Mouse (Mus musculus): ENCODE results near the gene Ankar. TPM values are rescaled to one million over a fixed set of nuclear protein-coding genes. Genes with fewer than 3 reads are reported as not detected.

Ankar gene
- polyA plus RNA-seq, 1 experiment from 2014 or later: not detected

GRCm38 (mm10) chr1:72710753-72711653, 10.6 kb upstream of the Ankar start, which contains the start of gene Rpl37a:
TSS of gene Rpl37a (plus strand) at chr1:72711290.
- peak within 1 kb of the TSS; percentile 81 for H3K4me2 ChIP-seq
- peak within 1 kb of the TSS; percentile 82 for H3K4me3 ChIP-seq (replicated peaks)
- H3K36me3 ChIP-seq (replicated peaks): peaks cover 35% of the 10 kb centered on the region
- no peaks in the 10 kb centered on the region for H3K27me3 ChIP-seq
- H3K9me3 ChIP-seq (replicated peaks): no peaks in the 10 kb centered on the region
- peak; percentile 86 for ATAC-seq (ENCODE audit: insufficient read depth)
- H3K4me1 ChIP-seq (replicated peaks): peaks cover 31% of the 10 kb centered on the region
- H3K9ac ChIP-seq: peak within 1 kb of the TSS; percentile 83
- H3K27ac ChIP-seq (replicated peaks): peak within 1 kb of the TSS; percentile 86
- 2% methylated on average over 68 of the region's 68 CpGs for WGBS (ENCODE audit: insufficient replicate concordance)

- H3K4me3 ChIP-seq (replicated peaks): no peak overlapping the region
- no peak overlapping the region for H3K27ac ChIP-seq (replicated peaks)
- no peak overlapping the region for H3K9ac ChIP-seq
- H3K36me3 ChIP-seq (replicated peaks): peaks cover under 1% of the 10 kb centered on the region; the same call in 1 of the 2 replicates
- 26% methylated on average over 4 of the region's 4 CpGs for WGBS (ENCODE audit: insufficient replicate concordance)
- ATAC-seq (ENCODE audit: insufficient read depth): no peak
- H3K9me3 ChIP-seq (replicated peaks): no peaks in the 10 kb centered on the region
- H3K27me3 ChIP-seq: no peaks in the 10 kb centered on the region
- no peak overlapping the region for H3K4me2 ChIP-seq
- H3K4me1 ChIP-seq (replicated peaks): peaks cover 19% of the 10 kb centered on the region
These were observed 7.1 kb upstream of the Ankar start for GRCm38 (mm10) chr1:72707525-72707924.

- no peak overlapping the region for H3K4me2 ChIP-seq
- no peak overlapping the region for H3K9ac ChIP-seq
- no peak overlapping the region for H3K4me3 ChIP-seq (replicated peaks)
- no peak for ATAC-seq (ENCODE audit: insufficient read depth)
- H3K27me3 ChIP-seq: no peaks in the 10 kb centered on the region
- WGBS (ENCODE audit: insufficient replicate concordance): 65% methylated on average over 4 of the region's 4 CpGs
- H3K9me3 ChIP-seq (replicated peaks): no peaks in the 10 kb centered on the region
- H3K36me3 ChIP-seq (replicated peaks): no peaks in the 10 kb centered on the region
- no peaks in the 10 kb centered on the region for H3K4me1 ChIP-seq (replicated peaks)
- no peak overlapping the region for H3K27ac ChIP-seq (replicated peaks)
These were observed 1.7 kb downstream of the Ankar start for GRCm38 (mm10) chr1:72698651-72699050.

GRCm38 (mm10) chr1:72696256-72696655, 4.1 kb downstream of the Ankar start:
- no peaks in the 10 kb centered on the region for H3K27me3 ChIP-seq
- 40% methylated on average over 3 of the region's 3 CpGs for WGBS (ENCODE audit: insufficient replicate concordance)
- H3K36me3 ChIP-seq (replicated peaks): no peaks in the 10 kb centered on the region
- no peaks in the 10 kb centered on the region for H3K4me1 ChIP-seq (replicated peaks)
- no peak for ATAC-seq (ENCODE audit: insufficient read depth)
- H3K27ac ChIP-seq (replicated peaks): no peak overlapping the region
- no peak overlapping the region for H3K4me3 ChIP-seq (replicated peaks)
- H3K9me3 ChIP-seq (replicated peaks): no peaks in the 10 kb centered on the region
- H3K4me2 ChIP-seq: no peak overlapping the region
- H3K9ac ChIP-seq: no peak overlapping the region

GRCm38 (mm10) chr1:72673070-72673469, 27.3 kb downstream of the Ankar start:
- Histone ChIP-seq H3K27me3 (no peaks in the 10 kb centered on the region), H3K4me1 (replicated peaks) (no peaks in the 10 kb centered on the region), H3K36me3 (replicated peaks) (no peaks in the 10 kb centered on the region), H3K9me3 (replicated peaks) (no peaks in the 10 kb centered on the region), H3K9ac (no peak overlapping the region), H3K4me2 (no peak overlapping the region), H3K27ac (replicated peaks) (no peak overlapping the region), H3K4me3 (replicated peaks) (no peak overlapping the region)
- 60% methylated on average over 3 of the region's 3 CpGs for WGBS (ENCODE audit: insufficient replicate concordance)
- ATAC-seq (ENCODE audit: insufficient read depth): no peak

GRCm38 (mm10) chr1:72640658-72641410, 59.5 kb downstream of the Ankar start:
- Histone ChIP-seq H3K4me2 (peak overlapping the region; percentile 54), H3K4me1 (replicated peaks) (no peaks in the 10 kb centered on the region; the same call in 1 of the 2 replicates), H3K4me3 (replicated peaks) (0 out of 2 replicates have a peak overlapping the region, but pooled peaks have one; percentile 25), H3K36me3 (replicated peaks) (no peaks in the 10 kb centered on the region), H3K9ac (no peak overlapping the region), H3K9me3 (replicated peaks) (no peaks in the 10 kb centered on the region), H3K27ac (replicated peaks) (no peak overlapping the region), H3K27me3 (no peaks in the 10 kb centered on the region)
- ATAC-seq (ENCODE audit: insufficient read depth): no peak
- WGBS (ENCODE audit: insufficient replicate concordance): 40% methylated on average over 49 of the region's 49 CpGs

DNA sequence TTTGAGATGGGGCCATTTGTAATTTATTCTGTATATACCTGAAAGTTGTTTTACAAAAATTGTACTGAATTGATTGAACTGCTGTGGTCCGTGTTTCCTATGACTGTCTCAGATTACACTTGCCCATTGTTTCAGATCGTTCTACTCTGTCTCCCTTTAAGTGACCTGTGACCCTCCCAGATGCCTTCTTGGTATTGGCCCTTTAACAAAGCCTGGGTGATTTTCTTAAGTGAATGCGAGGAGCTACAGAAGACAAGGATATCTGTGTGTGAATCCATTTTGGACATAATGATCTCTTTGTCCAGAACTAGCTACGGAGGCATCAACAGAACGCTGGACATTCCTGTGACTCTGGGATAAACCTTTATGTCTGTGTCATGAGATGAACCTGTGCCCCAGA, 65.2 kb downstream of the Ankar start:
- no peaks in the 10 kb centered on the region for H3K9me3 ChIP-seq (replicated peaks)
- no peak overlapping the region for H3K4me3 ChIP-seq (replicated peaks)
- WGBS (ENCODE audit: insufficient replicate concordance): 51% methylated on average over 5 of the region's 5 CpGs
- H3K4me1 ChIP-seq (replicated peaks): no peaks in the 10 kb centered on the region
- peaks cover 27% of the 10 kb centered on the region for H3K36me3 ChIP-seq (replicated peaks)
- H3K27me3 ChIP-seq: no peaks in the 10 kb centered on the region
- no peak for ATAC-seq (ENCODE audit: insufficient read depth)
- no peak overlapping the region for H3K4me2 ChIP-seq
- H3K9ac ChIP-seq: no peak overlapping the region
- no peak overlapping the region for H3K27ac ChIP-seq (replicated peaks)

DNA sequence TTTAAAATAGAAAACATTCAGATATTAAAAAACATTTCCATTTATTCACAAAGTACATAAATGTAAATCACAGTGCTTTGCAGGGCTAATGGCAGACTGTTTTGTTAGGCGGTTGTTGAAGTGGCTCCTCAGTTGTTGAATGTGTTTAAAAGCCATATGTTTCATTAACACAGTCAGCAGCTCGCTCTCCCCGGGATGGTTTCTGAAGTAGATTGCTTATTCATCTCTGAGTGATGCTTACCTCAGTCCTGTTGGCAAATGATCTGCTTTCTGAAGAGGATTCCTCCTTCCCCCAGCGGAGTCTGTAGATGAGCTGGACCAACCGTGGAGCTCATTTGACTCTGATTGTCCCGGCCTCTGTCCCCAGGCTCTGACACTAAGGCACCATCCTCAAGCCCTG, 88.2 kb downstream of the Ankar start:
- no peak for ATAC-seq (ENCODE audit: insufficient read depth)
- Histone ChIP-seq H3K27me3 (no peaks in the 10 kb centered on the region), H3K9ac (no peak overlapping the region), H3K4me2 (no peak overlapping the region), H3K4me3 (replicated peaks) (no peak overlapping the region), H3K9me3 (replicated peaks) (no peaks in the 10 kb centered on the region), H3K36me3 (replicated peaks) (peaks cover 52% of the 10 kb centered on the region), H3K4me1 (replicated peaks) (no peaks in the 10 kb centered on the region), H3K27ac (replicated peaks) (no peak overlapping the region)
- WGBS (ENCODE audit: insufficient replicate concordance): 83% methylated on average over 6 of the region's 6 CpGs

- WGBS (ENCODE audit: insufficient replicate concordance): 77% methylated on average over 23 of the region's 23 CpGs
- Histone ChIP-seq H3K36me3 (replicated peaks) (peaks cover 43% of the 10 kb centered on the region), H3K4me2 (no peak overlapping the region), H3K27me3 (no peaks in the 10 kb centered on the region), H3K9me3 (replicated peaks) (no peaks in the 10 kb centered on the region), H3K4me3 (replicated peaks) (no peak overlapping the region), H3K27ac (replicated peaks) (no peak overlapping the region), H3K4me1 (replicated peaks) (no peaks in the 10 kb centered on the region), H3K9ac (no peak overlapping the region)
- ATAC-seq (ENCODE audit: insufficient read depth): no peak
These were observed 90.2 kb downstream of the Ankar start for GRCm38 (mm10) chr1:72609887-72610877.

GRCm38 (mm10) chr1:72609129-72609528, 91.2 kb downstream of the Ankar start:
- ATAC-seq (ENCODE audit: insufficient read depth): no peak
- WGBS (ENCODE audit: insufficient replicate concordance): 70% methylated on average over 10 of the region's 10 CpGs

More at GRCm38 (mm10) chr1:72609129-72609528, 91.2 kb downstream of the Ankar start:
- H3K4me3 ChIP-seq (replicated peaks): no peak overlapping the region
- H3K27ac ChIP-seq (replicated peaks): no peak overlapping the region
- no peak overlapping the region for H3K4me2 ChIP-seq
- H3K9me3 ChIP-seq (replicated peaks): no peaks in the 10 kb centered on the region
- H3K4me1 ChIP-seq (replicated peaks): no peaks in the 10 kb centered on the region
- peaks cover 32% of the 10 kb centered on the region for H3K36me3 ChIP-seq (replicated peaks)
- no peaks in the 10 kb centered on the region for H3K27me3 ChIP-seq
- no peak overlapping the region for H3K9ac ChIP-seq
